Mouse (Mus musculus): ENCODE data around the gene Ripor1. TPM values are rescaled to one million over a fixed set of nuclear protein-coding genes. Genes with fewer than 3 reads are reported as not detected.
A peak's percentile ranks its signal among the peaks of the same experiment; 100 is the strongest.

Ripor1 gene
- polyA plus RNA-seq, 1 experiment from 2014 or later: 39.3 TPM

- H3K4me1 ChIP-seq (replicated peaks): peaks cover 43% of the 10 kb centered on the region
- no peaks in the 10 kb centered on the region for H3K27me3 ChIP-seq
- no peaks in the 10 kb centered on the region for H3K36me3 ChIP-seq
- H3K27ac ChIP-seq (replicated peaks): peak within 1 kb of the TSS; percentile 100
- H3K4me3 ChIP-seq: peak within 1 kb of the TSS; percentile 97
- peak within 1 kb of the TSS; percentile 87 for H3K4me2 ChIP-seq
- peak within 1 kb of the TSS; percentile 99 for H3K9ac ChIP-seq
- WGBS: 0% methylated on average over 92 of the region's 126 CpGs
- peak; percentile 93 for ATAC-seq (ENCODE audit: low FRiP score, low read depth)
- H3K9me3 ChIP-seq: no peaks in the 10 kb centered on the region
These were observed 31.2 kb downstream of the Ripor1 start, which contains the start of gene Ctcf for GRCm38 (mm10) chr8:105636018-105636962. Gene Ctcf (plus strand): TSS chr8:105636568.

DNA sequence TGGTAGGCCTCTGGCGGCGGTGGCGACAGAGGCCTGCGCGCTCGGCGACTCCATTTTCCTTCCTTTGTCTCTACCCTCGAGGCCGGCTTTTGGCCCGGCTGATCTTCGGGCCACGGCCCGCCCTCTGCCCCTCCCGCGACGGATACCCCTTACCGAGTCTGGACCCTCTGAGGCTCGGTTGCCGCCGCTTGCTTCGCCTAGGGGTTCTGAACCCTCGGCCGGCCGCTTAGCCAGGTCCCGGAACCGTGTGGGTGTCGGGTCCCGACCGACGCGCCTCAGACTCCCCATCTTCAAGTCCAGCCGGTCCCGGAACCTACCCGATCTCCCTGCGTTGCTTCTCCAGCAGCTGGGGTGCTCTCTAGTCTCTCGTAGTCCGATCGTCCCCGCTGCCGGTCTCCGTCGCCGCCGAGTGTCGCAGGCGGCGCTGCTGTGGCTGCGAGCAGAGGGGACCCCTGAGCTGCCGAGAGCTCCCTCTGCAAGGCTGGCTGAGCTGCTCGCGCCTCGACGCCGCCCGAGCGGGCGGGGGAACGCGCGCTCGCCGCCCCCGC lies 32.0 kb downstream of the Ripor1 start, which contains the start of gene Agrp:
Gene Agrp (minus strand): TSS at position 431 of the 548 bp plus-strand sequence.
- peak within 1 kb of the TSS; percentile 100 for H3K27ac ChIP-seq (replicated peaks)
- peak within 1 kb of the TSS; percentile 87 for H3K4me2 ChIP-seq
- WGBS: under 1% methylated on average over 53 of the region's 63 CpGs
- H3K27me3 ChIP-seq: no peaks in the 10 kb centered on the region
- peaks cover 43% of the 10 kb centered on the region for H3K4me1 ChIP-seq (replicated peaks)
- peak within 1 kb of the TSS; percentile 99 for H3K9ac ChIP-seq
- peak within 1 kb of the TSS; percentile 97 for H3K4me3 ChIP-seq
- no peaks in the 10 kb centered on the region for H3K36me3 ChIP-seq
- peak; percentile 38 for ATAC-seq (ENCODE audit: low FRiP score, low read depth)
- H3K9me3 ChIP-seq: no peaks in the 10 kb centered on the region

DNA sequence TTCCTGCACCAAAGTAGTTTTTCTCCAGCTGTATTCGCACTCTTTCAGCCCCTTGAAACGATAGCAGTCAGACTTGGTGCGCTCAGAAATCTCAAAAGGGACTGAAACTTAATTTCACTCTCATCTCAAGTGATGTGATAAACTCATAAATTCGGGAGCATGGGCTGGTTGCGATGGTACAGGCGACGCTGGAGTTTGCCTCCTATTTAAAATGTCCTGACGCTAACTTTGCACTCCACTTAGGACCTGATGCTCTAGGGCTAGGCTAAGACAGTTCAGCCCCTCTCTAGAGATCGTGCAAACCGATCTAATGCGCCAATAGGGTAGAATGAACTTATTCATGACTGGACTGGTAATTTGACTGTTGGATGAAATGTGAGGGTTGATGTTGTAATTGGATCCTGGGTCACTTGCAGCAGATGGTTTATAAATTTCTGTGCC lies 32.6 kb downstream of the Ripor1 start:
- Histone ChIP-seq H3K4me3 (peak overlapping the region; percentile 97), H3K9me3 (no peaks in the 10 kb centered on the region), H3K27me3 (no peaks in the 10 kb centered on the region), H3K36me3 (no peaks in the 10 kb centered on the region), H3K27ac (replicated peaks) (peak overlapping the region; percentile 100), H3K9ac (peak overlapping the region; percentile 99), H3K4me2 (peak overlapping the region; percentile 87), H3K4me1 (replicated peaks) (peaks cover 43% of the 10 kb centered on the region)
- no peak for ATAC-seq (ENCODE audit: low FRiP score, low read depth)
- under 1% methylated on average over 11 of the region's 11 CpGs for WGBS

DNA sequence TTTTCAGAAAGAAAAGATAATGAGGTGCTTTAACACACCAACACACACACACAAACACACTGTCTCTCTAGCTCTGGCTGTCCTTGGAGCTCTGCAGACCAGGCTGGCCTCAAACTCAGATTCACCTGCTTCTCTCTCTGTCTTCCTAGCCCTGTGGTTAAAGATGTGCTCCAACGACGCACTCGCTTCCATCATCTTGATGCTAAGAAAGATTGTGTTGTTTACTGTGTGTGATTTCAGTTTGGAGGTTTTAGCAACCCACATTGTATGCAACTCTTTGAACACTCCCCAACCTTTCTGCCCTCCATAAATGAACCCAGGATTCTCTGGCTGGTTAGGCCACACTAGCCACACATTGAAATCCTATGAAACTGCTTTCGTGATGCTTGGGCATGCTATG lies 33.5 kb downstream of the Ripor1 start:
- H3K4me1 ChIP-seq (replicated peaks): peaks cover 43% of the 10 kb centered on the region
- peak overlapping the region; percentile 14; the same call in 1 of the 2 replicates for H3K9ac ChIP-seq
- peak overlapping the region; percentile 87 for H3K4me2 ChIP-seq
- no peaks in the 10 kb centered on the region for H3K27me3 ChIP-seq
- WGBS: 85% methylated on average over 4 of the region's 4 CpGs
- H3K9me3 ChIP-seq: no peaks in the 10 kb centered on the region
- peaks cover under 1% of the 10 kb centered on the region; the same call in 1 of the 2 replicates for H3K36me3 ChIP-seq
- H3K27ac ChIP-seq (replicated peaks): no peak overlapping the region
- H3K4me3 ChIP-seq: peak overlapping the region; percentile 97
- no peak for ATAC-seq (ENCODE audit: low FRiP score, low read depth)

- H3K27me3 ChIP-seq: no peaks in the 10 kb centered on the region
- H3K4me3 ChIP-seq: no peak overlapping the region
- peaks cover 9% of the 10 kb centered on the region; the same call in 1 of the 2 replicates for H3K36me3 ChIP-seq
- H3K4me2 ChIP-seq: no peak overlapping the region
- no peak overlapping the region for H3K9ac ChIP-seq
- H3K9me3 ChIP-seq: no peaks in the 10 kb centered on the region
- ATAC-seq (ENCODE audit: low FRiP score, low read depth): no peak
- no peak overlapping the region for H3K27ac ChIP-seq (replicated peaks)
- peaks cover 42% of the 10 kb centered on the region for H3K4me1 ChIP-seq (replicated peaks)
- WGBS: 59% methylated on average over 1 of the region's 1 CpGs
These were observed 34.8 kb downstream of the Ripor1 start for GRCm38 (mm10) chr8:105639835-105640234.

- H3K9me3 ChIP-seq: no peaks in the 10 kb centered on the region
- no peak overlapping the region for H3K9ac ChIP-seq
- no peak overlapping the region for H3K4me3 ChIP-seq
- peaks cover 14% of the 10 kb centered on the region; the same call in 1 of the 2 replicates for H3K36me3 ChIP-seq
- 63% methylated on average over 2 of the region's 2 CpGs for WGBS
- H3K4me1 ChIP-seq (replicated peaks): peaks cover 35% of the 10 kb centered on the region
- H3K4me2 ChIP-seq: no peak overlapping the region
- H3K27me3 ChIP-seq: no peaks in the 10 kb centered on the region
- ATAC-seq (ENCODE audit: low FRiP score, low read depth): no peak
- no peak overlapping the region for H3K27ac ChIP-seq (replicated peaks)
These were observed 35.5 kb downstream of the Ripor1 start for GRCm38 (mm10) chr8:105640511-105640910.

DNA sequence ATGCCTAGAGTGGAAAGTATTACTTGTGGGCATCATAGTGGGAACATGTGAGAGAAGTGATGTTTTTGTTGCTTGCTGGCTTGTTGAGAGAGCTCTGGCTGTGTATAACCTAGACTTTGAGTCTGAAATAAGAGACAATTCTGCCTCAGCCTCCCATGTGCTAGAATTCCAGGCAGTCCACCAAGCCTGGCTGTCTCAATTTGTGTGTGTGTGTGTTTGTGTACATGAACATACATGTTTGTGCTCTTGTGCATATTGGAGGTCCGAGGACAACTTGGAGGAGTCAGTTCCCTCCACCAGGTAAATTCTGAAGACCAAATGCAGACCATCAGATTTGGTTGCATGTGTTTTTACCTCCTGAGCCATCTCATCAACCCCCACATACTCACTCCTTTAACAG lies 40.1 kb downstream of the Ripor1 start:
- H3K27ac ChIP-seq (replicated peaks): no peak overlapping the region
- no peak overlapping the region for H3K4me2 ChIP-seq
- H3K4me3 ChIP-seq: no peak overlapping the region
- peaks cover 7% of the 10 kb centered on the region for H3K4me1 ChIP-seq (replicated peaks)
- peaks cover 14% of the 10 kb centered on the region; the same call in 1 of the 2 replicates for H3K36me3 ChIP-seq
- no peak overlapping the region for H3K9ac ChIP-seq
- no peaks in the 10 kb centered on the region for H3K9me3 ChIP-seq
- ATAC-seq (ENCODE audit: low FRiP score, low read depth): no peak
- 96% methylated on average over 1 of the region's 1 CpGs for WGBS
- no peaks in the 10 kb centered on the region for H3K27me3 ChIP-seq

- H3K27me3 ChIP-seq: no peaks in the 10 kb centered on the region
- ATAC-seq (ENCODE audit: low FRiP score, low read depth): no peak
- H3K36me3 ChIP-seq: peaks cover 24% of the 10 kb centered on the region
- no peak overlapping the region for H3K4me3 ChIP-seq
- no peaks in the 10 kb centered on the region for H3K4me1 ChIP-seq (replicated peaks)
- no peak overlapping the region for H3K9ac ChIP-seq
- no peak overlapping the region for H3K27ac ChIP-seq (replicated peaks)
- no peaks in the 10 kb centered on the region for H3K9me3 ChIP-seq
- WGBS: 94% methylated on average over 1 of the region's 1 CpGs
- no peak overlapping the region for H3K4me2 ChIP-seq
These were observed 43.9 kb downstream of the Ripor1 start for GRCm38 (mm10) chr8:105648929-105649328.

- Histone ChIP-seq H3K9me3 (no peaks in the 10 kb centered on the region), H3K4me3 (no peak overlapping the region), H3K4me1 (replicated peaks) (no peaks in the 10 kb centered on the region), H3K27ac (replicated peaks) (no peak overlapping the region), H3K9ac (no peak overlapping the region), H3K4me2 (no peak overlapping the region), H3K36me3 (peaks cover 10% of the 10 kb centered on the region; the same call in 1 of the 2 replicates), H3K27me3 (no peaks in the 10 kb centered on the region)
- no peak for ATAC-seq (ENCODE audit: low FRiP score, low read depth)
These were observed 52.6 kb downstream of the Ripor1 start for GRCm38 (mm10) chr8:105657641-105658040.

DNA sequence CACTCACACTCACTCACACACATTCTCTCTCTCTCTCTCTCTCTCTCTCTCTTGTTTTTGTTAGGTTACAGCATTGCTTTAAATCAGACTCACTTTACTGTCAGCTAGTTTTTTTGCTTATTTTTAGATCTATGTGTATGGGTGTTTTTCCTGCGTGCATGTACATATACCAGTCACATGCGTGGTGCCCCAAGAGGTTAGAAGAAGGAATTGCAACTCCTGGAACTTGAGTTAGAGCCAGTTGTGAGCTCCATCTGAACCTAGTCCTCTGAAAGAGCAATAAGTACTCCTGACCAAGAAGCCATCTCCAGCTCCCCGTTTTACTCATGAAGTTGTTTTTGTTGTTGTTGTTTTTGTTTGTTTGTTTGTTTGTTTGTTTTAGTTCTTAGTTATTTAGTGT lies 56.1 kb downstream of the Ripor1 start:
- Histone ChIP-seq H3K27ac (replicated peaks) (no peak overlapping the region), H3K4me2 (no peak overlapping the region), H3K9ac (no peak overlapping the region), H3K27me3 (no peaks in the 10 kb centered on the region), H3K36me3 (peaks cover 22% of the 10 kb centered on the region), H3K9me3 (no peaks in the 10 kb centered on the region), H3K4me1 (replicated peaks) (no peaks in the 10 kb centered on the region), H3K4me3 (no peak overlapping the region)
- 79% methylated on average over 3 of the region's 3 CpGs for WGBS
- no peak for ATAC-seq (ENCODE audit: low FRiP score, low read depth)

All from hindbrain, embryonic 15.5 days (tissue).